Mouse (Mus musculus): ENCODE results near the gene Gm49325. TPM values are rescaled to one million over a fixed set of nuclear protein-coding genes. Genes with fewer than 3 reads are reported as not detected.

Gm49325 gene
- polyA plus RNA-seq, 1 experiment from 2014 or later, result not detected

- WGBS, result 93% methylated on average over 7 of the region's 7 CpGs
- ATAC-seq (replicated peaks; ENCODE audit: low FRiP score), result no peak
Measured at GRCm38 (mm10) chr10:77636234-77636922, 30.4 kb downstream of the Gm49325 start.

GRCm38 (mm10) chr10:77638956-77639355 lies 33.0 kb downstream of the Gm49325 start:
- no peaks in the 10 kb centered on the region for H3K9me3 ChIP-seq (ENCODE audit: control insufficient read depth, low read length)
- ATAC-seq (replicated peaks; ENCODE audit: low FRiP score) (no peak), DNase-seq (ENCODE audit: low spot score) (no peak)
- 88% methylated on average over 6 of the region's 6 CpGs for WGBS
- no peak overlapping the region for H3K4me2 ChIP-seq (ENCODE audit: low read depth, low read length, severe bottlenecking)
- no peak overlapping the region for H3K9ac ChIP-seq (ENCODE audit: low read length)
- no peaks in the 10 kb centered on the region for H3K4me1 ChIP-seq (replicated peaks; ENCODE audit: control insufficient read depth, insufficient read depth, low read length)
- H3K36me3 ChIP-seq (ENCODE audit: control insufficient read depth, insufficient read depth, low read length), result peaks cover 4% of the 10 kb centered on the region
- H3K27me3 ChIP-seq (ENCODE audit: control insufficient read depth, insufficient read depth, low read length), result no peaks in the 10 kb centered on the region
- no peak overlapping the region for H3K27ac ChIP-seq (ENCODE audit: low read depth, low read length)
- no peak overlapping the region for H3K4me3 ChIP-seq (ENCODE audit: low read depth, low read length)

More at GRCm38 (mm10) chr10:77636234-77636922, 30.4 kb downstream of the Gm49325 start:
- DNase-seq (ENCODE audit: low spot score), result no peak
- H3K4me1 ChIP-seq (replicated peaks; ENCODE audit: control insufficient read depth, insufficient read depth, low read length), result no peaks in the 10 kb centered on the region
- no peaks in the 10 kb centered on the region for H3K27me3 ChIP-seq (ENCODE audit: control insufficient read depth, insufficient read depth, low read length)
- no peaks in the 10 kb centered on the region for H3K9me3 ChIP-seq (ENCODE audit: control insufficient read depth, low read length)
- H3K4me2 ChIP-seq (ENCODE audit: low read depth, low read length, severe bottlenecking), result no peak overlapping the region
- H3K9ac ChIP-seq (ENCODE audit: low read length), result no peak overlapping the region
- no peak overlapping the region for H3K27ac ChIP-seq (ENCODE audit: low read depth, low read length)
- H3K36me3 ChIP-seq (ENCODE audit: control insufficient read depth, insufficient read depth, low read length), result no peaks in the 10 kb centered on the region; the same call in 1 of the 2 replicates
- no peak overlapping the region for H3K4me3 ChIP-seq (ENCODE audit: low read depth, low read length)

- Histone ChIP-seq H3K9ac (ENCODE audit: low read length) (no peak overlapping the region), H3K4me2 (ENCODE audit: low read depth, low read length, severe bottlenecking) (no peak overlapping the region), H3K36me3 (ENCODE audit: control insufficient read depth, insufficient read depth, low read length) (peaks cover 13% of the 10 kb centered on the region), H3K4me1 (replicated peaks; ENCODE audit: control insufficient read depth, insufficient read depth, low read length) (no peaks in the 10 kb centered on the region), H3K27me3 (ENCODE audit: control insufficient read depth, insufficient read depth, low read length) (no peaks in the 10 kb centered on the region), H3K27ac (ENCODE audit: low read depth, low read length) (no peak overlapping the region), H3K9me3 (ENCODE audit: control insufficient read depth, low read length) (no peaks in the 10 kb centered on the region), H3K4me3 (ENCODE audit: low read depth, low read length) (no peak overlapping the region)
- 93% methylated on average over 7 of the region's 7 CpGs for WGBS
- no peak for DNase-seq (ENCODE audit: low spot score)
- no peak for ATAC-seq (replicated peaks; ENCODE audit: low FRiP score)
Measured at GRCm38 (mm10) chr10:77643160-77643559, 37.2 kb downstream of the Gm49325 start.

- Histone ChIP-seq H3K4me3 (ENCODE audit: low read depth, low read length) (no peak overlapping the region), H3K27me3 (ENCODE audit: control insufficient read depth, insufficient read depth, low read length) (no peaks in the 10 kb centered on the region), H3K4me2 (ENCODE audit: low read depth, low read length, severe bottlenecking) (no peak overlapping the region), H3K9me3 (ENCODE audit: control insufficient read depth, low read length) (no peaks in the 10 kb centered on the region), H3K27ac (ENCODE audit: low read depth, low read length) (no peak overlapping the region), H3K9ac (ENCODE audit: low read length) (no peak overlapping the region), H3K36me3 (ENCODE audit: control insufficient read depth, insufficient read depth, low read length) (peaks cover 13% of the 10 kb centered on the region), H3K4me1 (replicated peaks; ENCODE audit: control insufficient read depth, insufficient read depth, low read length) (no peaks in the 10 kb centered on the region)
- no peak for ATAC-seq (replicated peaks; ENCODE audit: low FRiP score)
- no peak for DNase-seq (ENCODE audit: low spot score)
- WGBS, result 91% methylated on average over 5 of the region's 5 CpGs
Measured at GRCm38 (mm10) chr10:77645571-77645970, 39.6 kb downstream of the Gm49325 start.

GRCm38 (mm10) chr10:77647461-77647860 lies 41.5 kb downstream of the Gm49325 start:
- ATAC-seq (replicated peaks; ENCODE audit: low FRiP score), result no peak
- Histone ChIP-seq H3K27me3 (ENCODE audit: control insufficient read depth, insufficient read depth, low read length) (no peaks in the 10 kb centered on the region), H3K4me1 (replicated peaks; ENCODE audit: control insufficient read depth, insufficient read depth, low read length) (no peaks in the 10 kb centered on the region), H3K4me2 (ENCODE audit: low read depth, low read length, severe bottlenecking) (no peak overlapping the region), H3K9ac (ENCODE audit: low read length) (no peak overlapping the region), H3K9me3 (ENCODE audit: control insufficient read depth, low read length) (no peaks in the 10 kb centered on the region), H3K27ac (ENCODE audit: low read depth, low read length) (no peak overlapping the region), H3K4me3 (ENCODE audit: low read depth, low read length) (no peak overlapping the region), H3K36me3 (ENCODE audit: control insufficient read depth, insufficient read depth, low read length) (peaks cover 13% of the 10 kb centered on the region)
- WGBS, result 67% methylated on average over 1 of the region's 1 CpGs
- no peak for DNase-seq (ENCODE audit: low spot score)

- WGBS, result 88% methylated on average over 8 of the region's 8 CpGs
- no peaks in the 10 kb centered on the region for H3K4me1 ChIP-seq (replicated peaks; ENCODE audit: control insufficient read depth, insufficient read depth, low read length)
- H3K27ac ChIP-seq (ENCODE audit: low read depth, low read length), result no peak overlapping the region
Measured at GRCm38 (mm10) chr10:77647901-77648300, 41.9 kb downstream of the Gm49325 start.

GRCm38 (mm10) chr10:77652046-77652445 lies 46.0 kb downstream of the Gm49325 start:
- Histone ChIP-seq H3K27me3 (ENCODE audit: control insufficient read depth, insufficient read depth, low read length) (no peaks in the 10 kb centered on the region), H3K36me3 (ENCODE audit: control insufficient read depth, insufficient read depth, low read length) (no peaks in the 10 kb centered on the region), H3K27ac (ENCODE audit: low read depth, low read length) (no peak overlapping the region), H3K4me3 (ENCODE audit: low read depth, low read length) (no peak overlapping the region), H3K9ac (ENCODE audit: low read length) (no peak overlapping the region), H3K9me3 (ENCODE audit: control insufficient read depth, low read length) (no peaks in the 10 kb centered on the region), H3K4me1 (replicated peaks; ENCODE audit: control insufficient read depth, insufficient read depth, low read length) (no peaks in the 10 kb centered on the region), H3K4me2 (ENCODE audit: low read depth, low read length, severe bottlenecking) (no peak overlapping the region)
- ATAC-seq (replicated peaks; ENCODE audit: low FRiP score) (no peak), DNase-seq (ENCODE audit: low spot score) (no peak)
- 88% methylated on average over 9 of the region's 9 CpGs for WGBS

More at GRCm38 (mm10) chr10:77647901-77648300, 41.9 kb downstream of the Gm49325 start:
- Histone ChIP-seq H3K4me2 (ENCODE audit: low read depth, low read length, severe bottlenecking) (no peak overlapping the region), H3K27me3 (ENCODE audit: control insufficient read depth, insufficient read depth, low read length) (no peaks in the 10 kb centered on the region), H3K9ac (ENCODE audit: low read length) (no peak overlapping the region), H3K4me3 (ENCODE audit: low read depth, low read length) (no peak overlapping the region), H3K9me3 (ENCODE audit: control insufficient read depth, low read length) (no peaks in the 10 kb centered on the region), H3K36me3 (ENCODE audit: control insufficient read depth, insufficient read depth, low read length) (peaks cover 13% of the 10 kb centered on the region)
- ATAC-seq (replicated peaks; ENCODE audit: low FRiP score) (no peak), DNase-seq (ENCODE audit: low spot score) (no peak)

GRCm38 (mm10) chr10:77658286-77658994 lies 52.4 kb downstream of the Gm49325 start:
- DNase-seq (ENCODE audit: low spot score) (no peak), ATAC-seq (replicated peaks; ENCODE audit: low FRiP score) (no peak)
- Histone ChIP-seq H3K27ac (ENCODE audit: low read depth, low read length) (no peak overlapping the region), H3K36me3 (ENCODE audit: control insufficient read depth, insufficient read depth, low read length) (no peaks in the 10 kb centered on the region), H3K4me3 (ENCODE audit: low read depth, low read length) (no peak overlapping the region), H3K9me3 (ENCODE audit: control insufficient read depth, low read length) (no peaks in the 10 kb centered on the region), H3K4me2 (ENCODE audit: low read depth, low read length, severe bottlenecking) (no peak overlapping the region), H3K27me3 (ENCODE audit: control insufficient read depth, insufficient read depth, low read length) (no peaks in the 10 kb centered on the region), H3K4me1 (replicated peaks; ENCODE audit: control insufficient read depth, insufficient read depth, low read length) (no peaks in the 10 kb centered on the region), H3K9ac (ENCODE audit: low read length) (no peak overlapping the region)
- 82% methylated on average over 15 of the region's 15 CpGs for WGBS

Data from forebrain, embryonic 11.5 days (tissue).